Mouse (Mus musculus) lung, adult 2 months (tissue): Measurements from ENCODE around the gene Cpt1a.

ENCODE experiments used
- CTCF ChIP-seq: fragments of 200-500 bp; IDR thresholded peaks from 2 replicates; pipeline ENCODE4 v1.5.1; 2011; ENCODE audit warnings: mild to moderate bottlenecking, low read length, control low read depth; ENCODE audit not compliant: insufficient read depth
- POLR2A ChIP-seq: fragments of 200-500 bp; IDR thresholded peaks from 2 replicates; pipeline ENCODE4 v1.6.1; 2011; ENCODE audit warnings: low read depth, mild to moderate bottlenecking, control low read depth, low read length, borderline replicate concordance; ENCODE audit errors: extremely low read depth

DNA sequence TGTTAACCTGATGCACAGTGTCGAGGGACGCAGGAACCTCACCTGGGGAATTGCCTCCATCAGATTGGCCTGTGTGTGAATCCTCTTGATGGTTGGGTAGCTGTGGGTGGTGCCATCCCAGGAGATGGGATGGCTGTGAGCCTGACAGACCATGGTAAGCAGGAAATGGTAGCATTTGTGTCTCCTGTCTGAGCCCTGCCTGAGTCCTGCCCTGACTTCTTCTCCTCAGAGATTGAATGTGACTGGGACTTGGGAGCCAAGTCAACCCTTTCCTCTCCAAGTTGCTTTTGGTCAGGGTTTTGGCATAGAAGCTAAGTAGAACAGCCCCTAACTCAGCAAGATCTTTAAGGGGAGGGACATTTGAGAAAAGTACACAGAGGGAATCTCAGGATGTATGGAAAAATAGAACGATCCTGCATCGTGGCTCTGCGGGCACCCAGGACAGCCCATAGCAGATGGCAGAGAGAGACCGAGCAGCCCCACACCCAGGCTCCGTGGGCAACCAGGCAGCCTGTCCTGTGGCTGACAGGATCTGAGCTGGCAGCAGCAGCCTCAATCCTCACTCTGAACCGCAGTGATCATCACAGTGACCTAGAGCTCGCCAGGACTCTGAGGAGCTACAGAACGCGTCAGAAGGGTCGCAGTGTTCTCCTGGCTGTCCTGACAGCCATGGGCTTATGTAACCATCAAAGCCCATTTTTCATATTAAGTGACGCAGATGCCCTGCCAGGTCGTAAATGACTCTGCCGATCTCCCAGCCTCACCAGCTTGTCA lies 106.1 kb downstream of the Cpt1a start:
- TF ChIP-seq CTCF (no peak), POLR2A (no peak)
